Mouse (Mus musculus) layer of hippocampus, postnatal 14 days (tissue): ENCODE data around the gene Col8a2. TPM values are rescaled to one million over a fixed set of nuclear protein-coding genes. Genes with fewer than 3 reads are reported as not detected.

ENCODE experiments used
- DNase-seq, 2 experiments: peaks; one replicate each; pipeline ENCODE4 v3.0.0; 2021 to 2022; ENCODE audit warnings: low spot score in 2 of 2, mixed read lengths in 1 of 2
- total RNA-seq, 2 experiments: library from RNA; stranded (reverse); gene quantifications; 2 replicates each; pipeline ENCODE4 v1.2.3; 2021

Col8a2 gene
- total RNA-seq, 2 experiments from 2014 or later, result 1.9 to 8.4 TPM

GRCm38 (mm10) chr4:126326036-126326435 lies 39.4 kb downstream of the Col8a2 start:
- no peak for DNase-seq

GRCm38 (mm10) chr4:126330295-126330694 lies 43.7 kb downstream of the Col8a2 start:
- DNase-seq, result no peak

- DNase-seq, result no peak
Observed at GRCm38 (mm10) chr4:126331751-126332150, 45.2 kb downstream of the Col8a2 start.

- no peak for DNase-seq
Observed at GRCm38 (mm10) chr4:126332358-126332757, 45.8 kb downstream of the Col8a2 start.

GRCm38 (mm10) chr4:126339461-126339860 lies 52.9 kb downstream of the Col8a2 start:
- no peak for DNase-seq

- no peak for DNase-seq
Observed at GRCm38 (mm10) chr4:126343451-126343850, 56.9 kb downstream of the Col8a2 start.

GRCm38 (mm10) chr4:126360069-126360468 lies 73.5 kb downstream of the Col8a2 start:
- no peak for DNase-seq

Other genes with a start within 250 kb of the Col8a2 start
- gene Mrps15, start 239.9 kb upstream of the Col8a2 start, total RNA-seq, result 10 to 100 TPM; 46.6 to 47.9 TPM
- gene Oscp1, start 228.2 kb upstream of the Col8a2 start, total RNA-seq, result 10 to 100 TPM; 45.5 to 49.0 TPM
- gene Lsm10, start 190.2 kb upstream of the Col8a2 start, total RNA-seq, result 10 to 100 TPM; 12.9 to 13.1 TPM
- gene Stk40, start 182.8 kb upstream of the Col8a2 start, total RNA-seq, result 10 to 100 TPM; 20.8 to 21.3 TPM
- 1 to 10 TPM; 6.5 to 6.7 TPM for gene Eva1b, start 139.0 kb upstream of the Col8a2 start, total RNA-seq
- gene Sh3d21, start 123.3 kb upstream of the Col8a2 start, total RNA-seq, result 1 to 10 TPM; 1.2 to 1.8 TPM
- gene Thrap3, start 84.0 kb upstream of the Col8a2 start, total RNA-seq, result 100 to 1,000 TPM; 142 to 149 TPM
- 100 to 1,000 TPM; 222 to 233 TPM for gene Map7d1, start 30.4 kb upstream of the Col8a2 start, total RNA-seq
- 10 to 100 TPM; 83.9 to 88.2 TPM for gene Trappc3, start 24.5 kb upstream of the Col8a2 start, total RNA-seq
- gene Adprhl2, start 34.9 kb downstream of the Col8a2 start, total RNA-seq, result 10 to 100 TPM; 25.8 to 26.1 TPM
- gene Tekt2, start 38.9 kb downstream of the Col8a2 start, total RNA-seq, result 1 to 10 TPM; 1.9 to 2.2 TPM
- 10 to 100 TPM; 35.7 to 37.6 TPM for gene Ago3, start 142.8 kb downstream of the Col8a2 start, total RNA-seq
- 10 to 100 TPM; 71.6 to 71.7 TPM for gene Ago1, start 181.8 kb downstream of the Col8a2 start, total RNA-seq
- 1 to 10 TPM; 6.4 to 6.7 TPM for gene Ago4, start 246.7 kb downstream of the Col8a2 start, total RNA-seq